Mouse (Mus musculus) liver, embryonic 14.5 days (tissue): Measurements from ENCODE around the gene Tmem132b.

Experiments
- CTCF ChIP-seq: IDR thresholded peaks from 2 replicates; pipeline ENCODE4 v1.5.1; 2016; ENCODE audit warnings: antibody characterized with exemption, low read depth, control low read depth
- EP300 ChIP-seq: IDR thresholded peaks from 2 replicates; pipeline ENCODE4 v1.6.1; 2016; ENCODE audit warnings: antibody characterized with exemption, low read depth

DNA sequence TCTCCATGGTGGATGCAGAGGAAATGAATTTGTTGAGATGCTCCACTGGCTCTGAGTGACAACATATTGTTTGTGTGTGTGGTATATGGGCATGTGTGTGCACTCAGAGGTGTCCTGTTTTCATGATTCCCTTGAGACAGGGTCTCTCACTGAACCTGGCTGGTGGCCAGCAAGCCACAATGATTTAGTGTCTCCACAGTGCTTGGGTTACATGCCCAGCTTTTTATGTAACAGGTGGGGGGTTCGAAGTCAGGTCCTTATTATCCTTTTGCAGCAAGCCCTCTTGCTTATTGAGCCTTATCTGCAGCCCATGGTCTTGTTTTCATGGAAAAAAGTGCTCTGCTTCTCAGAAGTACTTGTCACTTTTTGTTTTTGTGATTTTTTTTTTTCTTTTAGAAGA, 109.4 kb downstream of the Tmem132b start:
- no peak for TF ChIP-seq CTCF
- no peak for TF ChIP-seq EP300
